Mouse (Mus musculus): Measurements from ENCODE around the gene Grm4.

GRCm38 (mm10) chr17:27527188-27527587 is 6.0 kb upstream of the Grm4 start:
- no peak for TF ChIP-seq POLR2A (IDR thresholded peaks at IDR 0.05; ENCODE audit: insufficient read length, low read depth)
- no peak for TF ChIP-seq MYOG (IDR thresholded peaks at IDR 0.05; ENCODE audit: control insufficient read depth in 1 of 3, insufficient read depth in 1 of 3, insufficient read length in 2 of 3, low read depth in 2 of 3)
- TF ChIP-seq MYOD1 (IDR thresholded peaks at IDR 0.05; ENCODE audit: control insufficient read depth in 1 of 3, insufficient read length in 2 of 3, low read depth in 2 of 3), result no peak
- TF ChIP-seq SRF (IDR thresholded peaks at IDR 0.05; ENCODE audit: control insufficient read depth, insufficient read length, low read depth), result no peak
- TF ChIP-seq POLR2AphosphoS2 (IDR thresholded peaks at IDR 0.05; ENCODE audit: insufficient read length, low read depth), result no peak
- no peak for TF ChIP-seq USF1 (IDR thresholded peaks at IDR 0.05; ENCODE audit: low read depth)
- no peak for TF ChIP-seq E2F4 (IDR thresholded peaks at IDR 0.05; ENCODE audit: insufficient read depth)
- TF ChIP-seq REST (IDR thresholded peaks at IDR 0.05; ENCODE audit: insufficient read depth, insufficient read length), result no peak

All from myocyte (in vitro differentiated cells).